Mouse (Mus musculus): Measurements from ENCODE around the gene Pcsk2. TPM values are rescaled to one million over a fixed set of nuclear protein-coding genes. Genes with fewer than 3 reads are reported as not detected.

Gene Pcsk2
- polyA plus RNA-seq, 1 experiment from 2014 or later: 0.07 TPM

DNA sequence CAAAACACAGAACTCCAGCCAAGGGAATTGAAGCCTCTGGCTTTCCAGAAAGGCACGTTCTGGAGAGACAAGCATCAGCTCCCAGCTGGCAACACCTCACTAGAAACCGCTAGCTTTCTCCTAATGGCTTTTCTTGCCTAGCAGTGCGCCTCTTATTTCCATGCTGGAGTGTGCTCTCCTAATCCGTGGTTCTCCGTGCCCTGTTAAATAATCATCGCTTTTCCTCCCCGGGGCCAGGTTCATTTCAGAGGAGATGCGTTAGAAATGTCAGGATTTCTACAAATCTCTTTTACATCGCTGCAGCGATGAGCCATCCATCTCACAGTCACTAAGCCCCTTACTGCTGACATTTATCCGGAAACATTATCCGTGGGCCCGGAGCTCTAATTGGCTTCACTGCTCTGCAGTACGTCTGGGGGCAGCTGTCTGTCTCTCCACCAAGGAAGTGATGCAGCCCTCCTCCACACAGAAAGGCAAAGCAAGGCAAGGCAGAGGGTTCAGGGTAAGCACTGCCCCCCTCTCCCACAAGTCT is 150.1 kb downstream of the Pcsk2 start:
- no peaks in the 10 kb centered on the region for H3K4me1 ChIP-seq (ENCODE audit: insufficient read depth, low read depth, low read length)
- ATAC-seq (no peak), DNase-seq (ENCODE audit: low spot score) (no peak)
- WGBS: 66% methylated on average over 14 of the region's 14 CpGs
- no peaks in the 10 kb centered on the region for H3K36me3 ChIP-seq (ENCODE audit: insufficient read depth, low read length)
- no peak overlapping the region for H3K9ac ChIP-seq (replicated peaks; ENCODE audit: low read depth)
- H3K27me3 ChIP-seq (replicated peaks; ENCODE audit: insufficient read depth, low read length): no peaks in the 10 kb centered on the region
- TF ChIP-seq CTCF (IDR thresholded peaks at IDR 0.05) (no peak), EP300 (IDR thresholded peaks at IDR 0.05) (no peak)
- H3K27ac ChIP-seq (ENCODE audit: low read length): no peak overlapping the region
- H3K9me3 ChIP-seq (ENCODE audit: low read length): no peaks in the 10 kb centered on the region
- no peak overlapping the region for H3K4me3 ChIP-seq (ENCODE audit: low read depth, low read length)
- no peak overlapping the region for H3K4me2 ChIP-seq (replicated peaks; ENCODE audit: low read depth, low read length)

DNA sequence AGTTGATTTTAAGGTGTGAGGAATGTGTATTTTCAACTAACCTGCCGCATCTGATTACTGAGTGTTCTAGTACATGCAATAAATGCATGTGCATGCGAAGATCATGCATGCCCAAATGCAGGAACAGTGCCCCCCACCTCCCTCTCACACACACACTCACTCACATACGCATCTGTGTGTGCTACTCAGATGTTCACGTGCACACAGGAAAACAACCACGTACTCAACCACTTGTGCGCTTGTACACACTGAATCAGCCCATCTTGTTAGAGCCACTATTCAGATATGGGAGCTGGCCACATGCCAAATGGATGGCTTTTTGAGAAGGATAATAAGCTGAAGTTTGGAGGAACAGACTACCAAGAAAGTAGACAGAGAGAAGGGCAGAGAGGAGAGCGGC is 150.7 kb downstream of the Pcsk2 start:
- DNase-seq (ENCODE audit: low spot score): no peak
- no peak overlapping the region for H3K4me2 ChIP-seq (replicated peaks; ENCODE audit: low read depth, low read length)

DNA sequence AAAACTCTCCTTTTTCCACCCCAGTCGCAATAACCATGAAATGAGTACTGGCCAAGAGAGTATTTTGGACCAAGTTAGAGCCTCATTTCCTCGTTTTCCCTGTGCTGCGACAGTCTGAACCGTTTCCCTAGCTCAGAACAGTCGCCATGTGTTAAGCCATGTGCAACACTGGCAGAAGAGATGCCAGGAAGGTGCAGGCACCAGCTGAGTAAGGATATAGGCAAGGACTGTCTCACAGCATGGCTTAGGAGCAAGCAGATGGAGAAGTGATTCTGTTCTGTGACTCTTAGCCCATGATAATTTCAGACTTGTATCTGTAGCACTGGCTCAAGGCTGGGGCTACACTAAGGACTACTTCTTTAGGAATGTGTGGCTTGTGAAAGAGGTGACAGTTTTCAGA is 155.2 kb downstream of the Pcsk2 start:
- H3K27me3 ChIP-seq (replicated peaks; ENCODE audit: insufficient read depth, low read length): no peaks in the 10 kb centered on the region
- ATAC-seq: no peak
- 76% methylated on average over 5 of the region's 5 CpGs for WGBS
- no peak overlapping the region for H3K27ac ChIP-seq (ENCODE audit: low read length)
- no peaks in the 10 kb centered on the region for H3K9me3 ChIP-seq (ENCODE audit: low read length)
- TF ChIP-seq CTCF (IDR thresholded peaks at IDR 0.05): no peak
- no peak for TF ChIP-seq EP300 (IDR thresholded peaks at IDR 0.05)
- no peaks in the 10 kb centered on the region for H3K4me1 ChIP-seq (ENCODE audit: insufficient read depth, low read depth, low read length)
- no peak for DNase-seq (ENCODE audit: low spot score)
- H3K4me2 ChIP-seq (replicated peaks; ENCODE audit: low read depth, low read length): no peak overlapping the region
- H3K9ac ChIP-seq (replicated peaks; ENCODE audit: low read depth): no peak overlapping the region
- no peaks in the 10 kb centered on the region for H3K36me3 ChIP-seq (ENCODE audit: insufficient read depth, low read length)
- H3K4me3 ChIP-seq (ENCODE audit: low read depth, low read length): no peak overlapping the region

More for the DNA sequence above, 150.7 kb downstream of the Pcsk2 start:
- Histone ChIP-seq H3K27ac (ENCODE audit: low read length) (no peak overlapping the region), H3K9me3 (ENCODE audit: low read length) (no peaks in the 10 kb centered on the region), H3K4me1 (ENCODE audit: insufficient read depth, low read depth, low read length) (no peaks in the 10 kb centered on the region), H3K36me3 (ENCODE audit: insufficient read depth, low read length) (no peaks in the 10 kb centered on the region), H3K9ac (replicated peaks; ENCODE audit: low read depth) (no peak overlapping the region), H3K27me3 (replicated peaks; ENCODE audit: insufficient read depth, low read length) (no peaks in the 10 kb centered on the region), H3K4me3 (ENCODE audit: low read depth, low read length) (no peak overlapping the region)
- no peak for ATAC-seq
- TF ChIP-seq CTCF (IDR thresholded peaks at IDR 0.05) (no peak), EP300 (IDR thresholded peaks at IDR 0.05) (no peak)
- 87% methylated on average over 7 of the region's 7 CpGs for WGBS

DNA sequence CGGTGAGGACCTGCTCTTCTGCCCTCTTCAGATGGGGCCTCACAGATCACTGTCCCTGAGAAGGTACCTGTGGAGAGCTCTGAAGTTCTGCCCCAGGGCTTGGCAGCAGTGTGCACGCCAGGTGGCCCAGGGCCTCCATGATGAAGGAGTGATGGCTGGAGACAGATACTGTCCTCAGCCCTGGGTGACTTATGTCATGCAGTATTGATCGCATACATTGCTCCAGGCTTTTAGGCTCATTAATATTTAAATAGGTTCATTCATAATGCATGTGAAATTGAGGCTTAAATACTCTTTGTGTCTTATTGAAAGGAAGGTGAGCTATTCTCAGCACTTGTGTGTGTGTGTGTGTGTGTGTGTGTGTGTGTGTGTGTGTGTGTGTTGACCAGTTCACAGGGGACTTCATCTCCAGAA is 157.0 kb downstream of the Pcsk2 start:
- H3K4me2 ChIP-seq (replicated peaks; ENCODE audit: low read depth, low read length): no peak overlapping the region
- no peaks in the 10 kb centered on the region for H3K27me3 ChIP-seq (replicated peaks; ENCODE audit: insufficient read depth, low read length)
- H3K9me3 ChIP-seq (ENCODE audit: low read length): no peaks in the 10 kb centered on the region
- no peak for ATAC-seq
- no peaks in the 10 kb centered on the region for H3K36me3 ChIP-seq (ENCODE audit: insufficient read depth, low read length)
- TF ChIP-seq CTCF (IDR thresholded peaks at IDR 0.05) (no peak), EP300 (IDR thresholded peaks at IDR 0.05) (no peak)
- H3K9ac ChIP-seq (replicated peaks; ENCODE audit: low read depth): no peak overlapping the region
- WGBS: 64% methylated on average over 3 of the region's 3 CpGs
- no peak overlapping the region for H3K27ac ChIP-seq (ENCODE audit: low read length)
- H3K4me1 ChIP-seq (ENCODE audit: insufficient read depth, low read depth, low read length): no peaks in the 10 kb centered on the region
- DNase-seq (ENCODE audit: low spot score): no peak
- no peak overlapping the region for H3K4me3 ChIP-seq (ENCODE audit: low read depth, low read length)

DNA sequence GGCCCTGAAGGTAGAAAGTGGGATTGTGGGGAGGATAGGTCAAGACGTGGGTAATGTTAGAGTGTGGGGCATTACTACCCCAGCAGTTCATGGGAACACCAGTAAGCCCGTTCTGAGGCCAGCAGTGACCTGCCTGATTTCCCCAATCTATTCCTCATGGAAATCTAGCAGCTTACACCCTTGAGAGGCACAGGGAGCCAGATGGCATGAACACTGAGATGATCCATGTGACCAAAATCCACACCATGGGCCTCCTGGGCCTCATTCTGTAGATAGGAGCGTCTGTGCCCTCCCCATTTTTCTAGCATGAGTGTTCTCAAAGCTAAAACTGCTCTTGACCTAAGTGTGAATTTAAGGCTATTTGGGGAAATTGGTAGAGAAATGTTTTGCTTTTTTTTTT is 162.2 kb downstream of the Pcsk2 start:
- H3K36me3 ChIP-seq (ENCODE audit: insufficient read depth, low read length): no peaks in the 10 kb centered on the region
- no peak overlapping the region for H3K4me2 ChIP-seq (replicated peaks; ENCODE audit: low read depth, low read length)
- H3K27me3 ChIP-seq (replicated peaks; ENCODE audit: insufficient read depth, low read length): no peaks in the 10 kb centered on the region
- no peak for DNase-seq (ENCODE audit: low spot score)
- no peak overlapping the region for H3K9ac ChIP-seq (replicated peaks; ENCODE audit: low read depth)
- no peak overlapping the region for H3K4me3 ChIP-seq (ENCODE audit: low read depth, low read length)
- ATAC-seq: no peak
- no peaks in the 10 kb centered on the region for H3K4me1 ChIP-seq (ENCODE audit: insufficient read depth, low read depth, low read length)
- WGBS: 63% methylated on average over 3 of the region's 3 CpGs
- H3K9me3 ChIP-seq (ENCODE audit: low read length): no peaks in the 10 kb centered on the region
- H3K27ac ChIP-seq (ENCODE audit: low read length): no peak overlapping the region
- no peak for TF ChIP-seq EP300 (IDR thresholded peaks at IDR 0.05)
- TF ChIP-seq CTCF (IDR thresholded peaks at IDR 0.05): no peak

DNA sequence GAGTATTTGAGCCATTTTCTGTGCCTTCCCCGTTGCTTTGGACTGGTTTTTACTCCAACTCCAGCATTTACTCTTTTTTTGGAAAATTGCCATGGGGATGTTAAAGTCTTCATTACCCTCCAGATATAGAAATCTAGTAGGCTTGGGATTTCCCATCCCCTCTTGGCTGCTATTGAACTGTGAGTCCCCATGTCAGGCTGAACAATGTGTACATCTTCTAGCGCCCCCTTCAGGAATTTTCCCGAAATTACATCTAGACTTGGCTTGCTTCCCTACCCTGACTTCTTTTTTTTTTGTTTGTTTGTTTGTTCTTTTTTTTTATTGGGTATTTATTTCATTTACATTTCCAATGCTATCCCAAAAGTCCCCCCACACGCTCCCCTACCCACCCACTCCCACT is 163.3 kb downstream of the Pcsk2 start:
- H3K4me3 ChIP-seq (ENCODE audit: low read depth, low read length): no peak overlapping the region
- ATAC-seq (no peak), DNase-seq (ENCODE audit: low spot score) (no peak)
- 13% methylated on average over 4 of the region's 4 CpGs for WGBS
- TF ChIP-seq EP300 (IDR thresholded peaks at IDR 0.05) (no peak), CTCF (IDR thresholded peaks at IDR 0.05) (no peak)
- no peaks in the 10 kb centered on the region for H3K27me3 ChIP-seq (replicated peaks; ENCODE audit: insufficient read depth, low read length)
- no peak overlapping the region for H3K27ac ChIP-seq (ENCODE audit: low read length)
- no peaks in the 10 kb centered on the region for H3K4me1 ChIP-seq (ENCODE audit: insufficient read depth, low read depth, low read length)
- no peak overlapping the region for H3K9ac ChIP-seq (replicated peaks; ENCODE audit: low read depth)
- no peaks in the 10 kb centered on the region for H3K9me3 ChIP-seq (ENCODE audit: low read length)
- no peaks in the 10 kb centered on the region for H3K36me3 ChIP-seq (ENCODE audit: insufficient read depth, low read length)
- no peak overlapping the region for H3K4me2 ChIP-seq (replicated peaks; ENCODE audit: low read depth, low read length)

DNA sequence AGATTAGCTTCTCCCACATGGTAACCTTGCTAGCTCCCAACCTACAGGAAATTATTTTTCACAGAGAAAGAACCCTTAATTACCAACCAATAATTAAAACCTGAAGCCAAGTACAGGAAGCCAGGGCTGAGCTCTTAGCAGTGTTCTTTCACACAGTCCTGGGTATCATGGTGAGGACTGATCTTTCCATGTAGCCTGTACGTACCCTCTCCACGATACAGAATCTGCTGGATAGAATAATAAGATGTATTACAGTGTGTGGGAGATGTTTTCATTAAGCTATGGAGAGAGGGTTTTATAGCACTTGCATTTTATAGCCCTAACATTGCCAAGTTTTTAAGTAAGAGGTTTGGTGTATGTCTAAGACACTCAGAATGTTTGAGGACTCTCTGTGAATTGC is 164.0 kb downstream of the Pcsk2 start:
- DNase-seq (ENCODE audit: low spot score) (no peak), ATAC-seq (no peak)
- Histone ChIP-seq H3K4me3 (ENCODE audit: low read depth, low read length) (no peak overlapping the region), H3K27me3 (replicated peaks; ENCODE audit: insufficient read depth, low read length) (no peaks in the 10 kb centered on the region), H3K36me3 (ENCODE audit: insufficient read depth, low read length) (no peaks in the 10 kb centered on the region), H3K4me1 (ENCODE audit: insufficient read depth, low read depth, low read length) (no peaks in the 10 kb centered on the region), H3K9ac (replicated peaks; ENCODE audit: low read depth) (no peak overlapping the region), H3K4me2 (replicated peaks; ENCODE audit: low read depth, low read length) (no peak overlapping the region), H3K27ac (ENCODE audit: low read length) (no peak overlapping the region), H3K9me3 (ENCODE audit: low read length) (no peaks in the 10 kb centered on the region)
- no peak for TF ChIP-seq CTCF (IDR thresholded peaks at IDR 0.05)
- no peak for TF ChIP-seq EP300 (IDR thresholded peaks at IDR 0.05)
- WGBS: 71% methylated on average over 2 of the region's 2 CpGs

Measured in lung, postnatal 0 days (tissue).